Mouse (Mus musculus) adrenal gland, postnatal 14 days (tissue): Measurements from ENCODE around the gene Gm2a. TPM values are rescaled to one million over a fixed set of nuclear protein-coding genes. Genes with fewer than 3 reads are reported as not detected.

ENCODE experiments used
- DNase-seq: peaks from one replicate; pipeline ENCODE4 v3.0.0; 2021; ENCODE audit warnings: mixed read lengths
- total RNA-seq: library from RNA; stranded (reverse); gene quantifications from 2 replicates; pipeline ENCODE4 v1.2.3, GENCODE M21; 2021

Gene Gm2a
- total RNA-seq, 1 experiment from 2014 or later = 106 TPM

DNA sequence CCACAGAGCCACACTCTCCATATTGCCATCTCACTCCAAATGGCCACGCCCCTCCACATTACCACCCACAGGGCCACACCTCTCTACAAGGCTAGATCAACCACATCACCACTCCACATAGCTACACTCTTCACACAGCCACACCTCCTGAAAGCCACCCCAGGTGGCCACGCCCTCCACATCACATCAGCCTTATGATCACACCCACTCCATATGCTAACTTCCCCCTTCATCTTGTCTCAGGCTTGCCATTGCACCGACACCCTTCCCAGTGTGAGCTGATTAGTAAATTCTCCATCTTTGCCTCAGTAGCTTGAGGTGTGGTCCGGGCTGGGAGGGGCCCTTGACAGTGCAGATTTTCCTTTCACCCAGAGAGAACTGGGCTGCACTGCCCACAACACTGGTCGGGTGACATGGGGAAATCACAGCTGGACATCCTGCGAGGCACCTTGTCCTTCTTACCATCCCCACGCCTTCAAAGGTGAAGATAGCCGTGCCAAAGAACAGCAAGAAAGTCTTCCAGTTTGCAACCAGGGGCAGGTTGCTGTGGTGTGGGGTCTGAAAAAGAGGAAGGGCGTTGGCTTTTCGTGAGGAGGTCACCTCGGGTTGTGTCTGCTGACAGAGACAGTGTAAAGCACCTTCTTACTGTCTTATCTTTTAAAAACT lies 33.3 kb downstream of the Gm2a start:
- DNase-seq = no peak

DNA sequence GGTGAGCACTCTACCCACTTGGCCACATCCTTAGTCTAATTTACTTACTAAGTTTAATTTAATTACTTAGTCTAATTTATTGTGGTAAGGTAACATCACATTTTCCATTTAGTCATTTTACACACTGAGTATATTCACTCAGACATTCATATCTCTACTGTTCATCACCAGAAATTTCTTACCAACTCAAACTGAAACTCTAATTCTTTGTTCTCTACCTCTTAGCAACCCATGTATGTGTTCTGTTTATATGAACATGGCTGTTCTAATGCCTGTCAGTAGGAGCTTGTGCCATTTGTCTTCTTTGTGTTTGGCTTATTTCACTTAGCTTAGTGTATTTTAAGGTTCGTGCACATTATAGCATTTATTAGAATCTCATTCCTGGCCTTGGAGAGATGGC lies 34.0 kb downstream of the Gm2a start:
- no peak for DNase-seq

DNA sequence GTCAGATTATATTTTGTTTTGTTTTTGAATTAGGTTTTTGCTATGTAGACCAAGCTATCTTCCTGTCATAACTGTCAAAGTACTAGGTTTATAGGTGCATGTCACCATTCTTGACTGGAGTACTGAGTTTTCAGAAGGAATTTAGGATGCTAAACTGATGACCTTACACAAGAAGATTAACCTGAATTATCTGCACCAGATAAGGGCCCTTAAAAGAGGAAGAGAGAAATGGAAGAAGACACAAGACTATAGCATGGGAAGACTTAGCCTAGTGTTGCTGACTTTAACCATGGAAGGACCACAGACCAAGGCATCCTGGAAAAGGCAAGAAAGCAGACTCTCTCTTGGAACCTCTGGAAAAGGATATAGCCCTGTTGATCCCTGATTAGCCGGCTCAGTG lies 35.3 kb downstream of the Gm2a start:
- no peak for DNase-seq

DNA sequence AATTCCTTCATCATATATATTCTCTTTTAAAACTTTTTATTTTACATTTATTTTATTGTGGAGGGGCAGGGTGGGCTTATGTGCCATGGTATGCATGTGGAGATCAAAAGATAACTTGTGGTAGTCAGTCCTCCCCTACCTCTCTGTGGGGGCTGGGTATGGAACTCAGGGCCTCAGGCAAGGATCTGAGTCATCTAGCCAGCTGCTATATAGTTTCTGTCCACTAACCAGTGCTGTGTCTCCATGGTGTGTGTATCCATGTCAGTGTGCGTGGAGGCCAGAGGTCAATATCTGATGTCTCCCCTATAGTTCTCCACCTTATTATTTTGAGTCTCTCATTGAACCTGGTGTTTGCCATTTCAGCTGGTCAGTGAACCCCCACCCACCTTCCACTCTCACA lies 36.5 kb downstream of the Gm2a start:
- DNase-seq = no peak

DNA sequence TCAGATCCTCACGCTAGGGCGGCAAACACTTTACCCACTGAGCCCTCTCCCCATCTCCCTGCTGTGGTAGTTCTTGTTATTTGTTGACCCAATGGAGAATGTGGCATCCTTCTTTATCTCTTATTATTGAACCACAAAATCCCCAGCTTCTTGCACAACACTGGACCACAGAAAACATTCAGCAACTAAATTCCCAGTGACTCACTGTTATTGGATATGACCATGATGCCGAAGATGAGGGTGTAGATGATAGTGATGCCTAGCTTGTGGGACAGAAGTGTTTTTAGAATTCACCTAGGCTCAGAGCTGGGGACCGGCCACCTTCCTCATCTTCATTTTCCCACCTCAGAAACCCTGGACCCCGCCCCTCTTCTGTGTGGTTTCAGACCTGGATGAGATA lies 37.0 kb downstream of the Gm2a start:
- DNase-seq = no peak

DNA sequence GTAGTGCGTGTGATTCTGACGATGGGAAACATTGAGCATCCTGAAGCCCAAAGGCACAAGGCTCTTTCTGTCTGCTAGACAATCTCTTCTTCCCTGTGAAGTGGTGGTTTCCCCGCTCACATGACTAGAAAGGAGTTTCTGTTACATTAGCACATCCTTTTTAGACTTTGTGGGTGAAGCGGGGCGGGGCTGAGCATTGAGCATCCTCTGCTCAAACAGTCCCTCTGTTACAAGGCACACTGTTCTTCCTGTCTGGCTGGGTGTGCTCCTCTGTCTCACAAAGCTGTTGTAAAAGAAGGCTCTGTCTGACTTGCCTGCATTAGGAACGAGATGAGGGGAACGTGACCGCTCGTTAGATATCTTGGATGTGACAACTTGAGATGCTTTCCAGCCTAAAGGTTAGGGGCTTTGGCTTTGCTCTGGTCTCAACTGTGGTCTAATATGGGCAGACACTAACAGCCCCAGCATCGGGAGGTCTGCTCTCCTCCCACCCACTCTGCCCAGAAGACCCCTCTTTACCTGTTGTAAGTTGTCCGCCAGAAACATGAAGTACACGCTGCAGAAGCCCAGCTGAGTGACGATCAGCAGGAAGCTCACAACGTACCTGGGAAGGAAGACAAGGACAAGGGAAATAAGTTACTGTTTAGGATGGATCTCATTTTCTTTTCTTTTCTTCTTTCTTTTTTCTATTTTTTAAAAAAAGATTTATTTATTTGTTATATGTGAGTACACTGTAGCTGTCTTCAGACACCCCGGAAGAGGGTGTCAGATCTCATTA lies 39.0 kb downstream of the Gm2a start:
- peak; percentile 36 for DNase-seq

DNA sequence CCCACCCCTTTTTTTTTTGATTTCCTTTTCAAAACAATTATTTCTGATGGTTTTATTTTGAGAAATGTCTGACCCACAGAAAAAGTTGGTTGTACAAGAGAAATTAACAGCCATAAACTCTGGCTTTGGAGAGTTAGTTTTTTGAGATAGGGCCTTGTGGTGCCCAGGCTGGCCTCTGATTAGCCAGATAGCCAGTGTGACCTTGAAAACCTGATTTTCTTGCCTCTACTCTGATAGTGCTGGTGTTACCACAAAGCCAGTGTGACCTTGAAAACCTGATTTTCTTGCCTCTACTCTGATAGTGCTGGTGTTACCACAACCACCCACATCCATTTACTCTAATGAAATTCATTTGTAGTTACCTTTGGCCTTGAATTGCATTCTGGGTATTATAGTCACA lies 39.7 kb downstream of the Gm2a start:
- DNase-seq = no peak

DNA sequence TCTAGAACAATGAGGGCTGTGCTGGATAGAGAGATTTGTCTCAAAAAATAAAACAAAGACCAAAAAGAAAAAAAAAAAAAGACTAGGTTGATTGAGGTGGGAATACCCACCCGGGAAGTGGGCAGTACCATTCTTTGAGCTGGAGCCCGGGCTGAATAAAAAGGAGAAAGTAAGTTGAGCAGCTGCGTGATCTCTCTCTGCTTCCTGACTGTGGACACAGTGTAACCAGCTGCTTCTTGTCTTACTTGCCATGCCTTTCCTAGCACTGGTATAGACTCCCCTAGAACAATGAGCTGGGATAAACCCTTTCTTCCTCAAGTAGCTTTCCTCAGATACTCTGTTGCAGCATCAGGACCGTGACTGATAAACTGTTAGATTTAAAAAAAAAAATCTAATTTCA lies 43.6 kb downstream of the Gm2a start:
- DNase-seq = no peak

DNA sequence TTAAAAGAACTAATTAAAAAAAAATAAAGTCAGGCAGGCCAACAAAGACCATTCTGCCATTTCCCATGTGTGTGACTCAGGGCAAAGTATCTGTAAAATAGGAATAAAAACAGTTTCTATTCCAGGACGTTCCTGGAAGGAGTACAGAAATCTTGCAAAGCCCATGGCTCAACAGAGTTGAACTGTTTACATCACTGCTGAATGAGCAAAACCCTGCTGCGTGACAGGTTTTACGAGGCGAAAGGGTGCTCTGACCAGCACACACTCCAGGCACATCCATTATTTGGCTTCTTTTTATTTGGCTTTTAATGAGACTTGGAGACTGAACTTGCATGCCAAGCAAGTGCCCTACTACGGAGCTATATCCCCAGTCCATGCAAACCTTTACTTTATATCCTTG lies 46.1 kb downstream of the Gm2a start:
- no peak for DNase-seq

DNA sequence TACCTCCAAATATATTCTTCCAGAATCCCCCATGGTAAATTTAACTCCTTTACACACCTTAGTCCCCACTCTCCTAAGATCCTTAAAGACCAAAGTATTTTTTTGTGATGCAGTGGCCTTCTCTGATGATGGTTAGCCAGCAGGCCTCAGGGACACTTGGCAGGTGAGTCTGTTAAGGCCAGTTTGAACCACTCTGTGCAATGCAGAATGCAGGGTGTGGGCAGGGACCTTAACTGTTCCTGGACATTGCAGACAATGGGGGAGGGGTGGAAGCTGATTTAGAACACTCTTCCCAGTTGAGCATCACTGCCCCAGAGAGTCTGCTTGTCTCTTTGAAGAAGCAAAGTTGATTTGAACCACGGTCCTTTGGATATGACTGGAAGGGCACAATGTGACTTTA lies 48.9 kb downstream of the Gm2a start:
- DNase-seq = no peak

DNA sequence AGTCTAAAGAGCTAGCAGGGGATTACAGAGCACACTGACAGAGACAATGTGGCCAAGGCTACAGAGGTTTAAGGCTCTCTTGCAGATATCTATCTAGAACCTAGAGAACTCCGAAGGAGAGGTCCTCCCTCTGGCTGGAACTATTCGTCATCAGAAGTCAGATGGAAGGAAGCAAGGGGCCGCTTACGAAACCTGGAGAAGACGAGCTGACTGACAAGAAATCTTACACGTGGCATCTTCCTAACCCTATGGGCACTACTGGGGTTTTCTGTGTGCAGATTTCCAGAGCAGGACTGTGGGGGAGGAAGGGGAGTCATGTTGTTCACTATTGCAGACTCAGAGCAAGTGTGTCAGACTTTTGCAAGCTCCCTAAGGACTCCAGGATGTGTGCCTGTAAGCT lies 49.5 kb downstream of the Gm2a start:
- no peak for DNase-seq

DNA sequence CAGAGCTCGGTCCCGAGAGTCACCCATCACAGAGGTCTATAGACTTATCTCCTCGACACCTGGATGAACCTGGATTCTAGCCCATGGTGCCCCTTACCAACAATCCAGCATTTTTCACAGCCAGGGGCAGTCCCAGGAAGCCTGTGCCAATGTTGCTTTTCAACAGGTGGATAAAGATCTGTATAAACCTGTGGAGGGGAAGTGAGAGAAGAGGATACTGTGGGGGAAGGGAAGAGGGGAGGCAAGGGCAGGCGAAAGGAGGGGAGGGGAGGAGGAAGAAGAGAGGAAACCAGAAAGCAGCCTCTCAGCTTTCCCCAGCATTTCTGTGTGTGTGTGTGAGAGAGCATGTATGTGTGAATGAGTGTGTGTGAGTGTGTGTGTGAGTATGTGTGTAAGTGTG lies 50.5 kb downstream of the Gm2a start:
- no peak for DNase-seq

DNA sequence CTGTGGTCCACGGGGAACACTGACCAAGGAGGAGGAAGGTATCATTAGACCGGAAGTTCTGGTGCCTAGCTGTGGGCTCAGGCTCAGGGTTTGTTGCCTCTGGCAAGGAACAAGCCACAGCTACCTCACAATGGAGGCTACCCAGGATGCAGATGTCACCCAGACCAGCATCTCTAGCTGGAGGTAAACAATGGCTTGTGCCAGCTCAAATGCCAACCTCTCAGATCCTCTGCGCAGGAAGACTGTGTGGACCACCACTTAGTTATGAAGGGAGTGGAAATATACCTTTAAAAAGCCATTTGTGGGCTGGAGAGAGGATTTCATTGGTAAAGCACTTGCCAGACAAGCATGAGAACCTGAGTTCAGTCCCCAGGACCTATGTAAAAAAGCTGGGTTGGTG lies 53.7 kb downstream of the Gm2a start, which contains the start of gene Slc36a3:
Gene Slc36a3 (minus strand): TSS at position 101 of the 400 bp plus-strand sequence.
- no peak for DNase-seq

DNA sequence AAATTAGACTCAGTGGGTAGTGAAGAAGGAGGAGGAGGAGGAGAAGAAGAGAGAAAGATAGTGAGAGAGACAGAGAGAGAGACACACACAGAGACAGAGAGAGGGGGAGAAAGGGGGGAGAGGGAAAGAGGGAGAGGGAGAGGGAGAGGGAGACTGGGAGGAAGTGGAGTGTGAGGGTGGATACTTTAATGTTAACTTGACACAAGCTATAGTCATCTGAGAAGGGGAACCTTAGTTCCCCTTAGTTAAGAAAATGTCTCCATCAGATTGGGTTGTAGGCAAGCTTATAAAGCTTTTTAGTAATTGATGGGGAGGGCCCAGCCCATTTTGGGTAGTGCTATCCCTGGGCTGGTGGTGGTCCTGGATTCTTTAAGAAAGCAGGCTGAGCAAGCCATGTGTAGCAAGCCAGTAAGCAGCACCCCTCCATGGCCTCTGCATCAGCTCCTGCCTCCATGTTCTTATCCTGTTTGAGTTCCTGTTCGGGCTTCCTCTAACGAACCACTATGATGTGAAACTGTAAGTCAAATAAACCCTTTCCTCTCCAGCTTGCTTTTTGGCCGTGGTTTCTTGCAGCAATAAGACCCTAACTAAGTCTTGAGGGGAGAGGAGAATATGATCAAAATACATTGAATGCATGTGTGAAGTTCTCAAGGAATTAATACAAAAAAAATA lies 56.6 kb downstream of the Gm2a start:
- no peak for DNase-seq

DNA sequence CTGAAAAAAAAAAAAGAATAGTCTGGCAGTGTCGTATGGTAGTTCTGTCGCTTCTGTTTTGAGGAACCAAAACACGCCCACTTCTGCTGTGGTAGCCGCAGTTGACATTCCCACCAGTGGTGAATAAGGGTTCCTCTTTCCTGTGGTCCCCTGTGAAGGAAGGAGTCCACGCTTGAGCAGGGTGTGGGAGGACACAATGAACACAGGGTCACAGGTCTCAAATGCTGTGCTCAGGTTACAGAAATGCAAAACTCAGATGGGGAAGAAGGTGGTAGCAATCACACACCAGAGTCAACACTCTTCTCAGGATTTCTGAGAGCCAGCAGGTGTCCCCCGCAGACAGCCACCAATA lies 57.1 kb downstream of the Gm2a start:
- no peak for DNase-seq

DNA sequence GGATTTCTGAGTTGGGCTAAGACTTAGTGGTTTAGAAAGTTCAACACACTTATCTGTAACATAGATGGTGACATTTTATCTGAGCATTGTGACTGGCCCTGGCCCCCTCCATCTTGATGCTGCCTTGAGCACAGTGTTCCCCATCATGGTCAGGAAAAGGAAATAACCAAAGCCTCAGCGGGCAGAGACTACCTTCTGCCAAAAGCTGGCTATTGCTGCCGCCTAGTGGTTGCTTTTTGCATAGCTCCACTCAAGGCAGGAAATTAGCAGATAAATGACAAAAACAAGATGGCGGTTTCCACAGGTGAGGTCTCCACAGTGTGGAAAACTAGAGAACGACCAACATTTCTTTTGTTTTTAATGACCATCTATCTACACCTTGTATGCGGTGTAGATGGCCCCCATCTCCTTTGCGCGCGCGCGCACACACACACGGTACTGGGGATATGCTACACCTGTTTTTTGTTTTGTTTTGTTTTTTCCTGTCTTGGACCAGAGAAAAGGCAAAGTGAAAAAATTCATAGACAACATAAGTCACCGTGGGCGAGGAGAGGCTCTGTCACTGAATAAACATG lies 61.0 kb downstream of the Gm2a start:
- DNase-seq = peak; percentile 91

Other genes starting within 250 kb of the Gm2a start
- gene Lyrm7, start 237.2 kb upstream of the Gm2a start, total RNA-seq = 18.5 and 26.0 TPM in 2 replicates
- 379 and 380 TPM in 2 replicates for gene Hint1, start 231.7 kb upstream of the Gm2a start, total RNA-seq
- 308 and 532 TPM in 2 replicates for gene Gpx3, start 195.7 kb upstream of the Gm2a start, total RNA-seq
- 53.8 and 74.2 TPM in 2 replicates for gene Tnip1, start 135.2 kb upstream of the Gm2a start, total RNA-seq
- 146 and 152 TPM in 2 replicates for gene Anxa6, start 64.7 kb upstream of the Gm2a start, total RNA-seq
- 8.3 and 12.2 TPM in 2 replicates for gene Ccdc69, start 20.0 kb upstream of the Gm2a start, total RNA-seq
- gene Slc36a3, start 53.6 kb downstream of the Gm2a start, total RNA-seq = not detected in 2 replicates
- 176 and 200 TPM in 2 replicates for gene Slc36a2, start 87.0 kb downstream of the Gm2a start, total RNA-seq
- gene Slc36a1, start 106.2 kb downstream of the Gm2a start, total RNA-seq = 19.3 and 23.0 TPM in 2 replicates
- 0.11 and 0.56 TPM in 2 replicates for gene Fat2, start 238.4 kb downstream of the Gm2a start, total RNA-seq